Mouse (Mus musculus) frontal cortex, postnatal 14 days (tissue): ENCODE measurements at regions not wholly inside any gene's neighbourhood (a gene's known extent, or its start where the extent isn't known, plus 50 kb on each side); places are given as distances from the start of the nearest gene placed in this dataset.

ENCODE experiments used
- DNase-seq, 2 experiments: peaks; one replicate each; pipeline ENCODE4 v3.0.0; 2022; ENCODE audit warnings: low spot score in 2 of 2

GRCm38 (mm10) chr3:52158788-52159260, 53.9 kb upstream of the Maml3 start:
- no peak for DNase-seq

GRCm38 (mm10) chr3:52161688-52162087, 56.8 kb upstream of the Maml3 start:
- no peak for DNase-seq

- no peak for DNase-seq
These were observed 59.1 kb upstream of the Maml3 start for GRCm38 (mm10) chr3:52163990-52164389.

DNA sequence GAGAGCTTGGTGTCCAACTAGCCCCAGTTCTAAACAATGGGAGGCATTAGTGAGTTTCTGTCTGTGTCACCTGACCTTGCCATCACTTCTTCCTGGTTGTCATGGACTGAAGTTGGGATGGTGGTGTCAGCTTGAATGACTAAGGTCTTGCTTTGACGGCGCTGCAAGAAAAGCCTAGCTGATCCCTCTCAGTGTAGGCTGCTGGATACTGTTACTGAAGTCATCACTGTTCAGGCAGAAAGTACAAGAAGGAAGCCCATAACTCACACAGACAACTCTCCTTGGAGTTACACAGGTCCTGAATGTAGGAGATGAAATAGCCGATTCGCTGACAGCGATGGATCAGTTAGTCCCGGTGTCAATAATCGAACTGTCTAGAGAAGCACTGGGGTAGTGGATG, 62.5 kb upstream of the Maml3 start:
- DNase-seq, result no peak

DNA sequence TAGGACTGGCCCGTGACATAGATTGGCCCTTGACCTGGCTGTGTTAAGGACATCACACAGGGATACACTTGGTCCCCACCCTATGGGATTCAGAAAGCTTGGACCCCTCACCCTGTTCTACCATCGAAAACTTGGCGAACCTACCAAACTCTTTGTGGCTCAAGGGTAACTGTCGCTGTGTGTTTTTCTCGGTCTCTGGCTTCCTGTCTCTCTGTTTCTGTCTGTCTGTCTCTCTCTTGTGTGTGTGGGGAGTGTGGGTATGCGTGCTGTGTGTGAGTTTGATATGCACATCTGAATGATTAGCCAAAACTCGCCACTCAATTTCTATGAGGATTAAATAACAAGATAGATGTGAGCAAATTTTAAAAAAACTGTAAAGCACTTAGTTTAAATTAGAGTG, 66.0 kb upstream of the Maml3 start:
- DNase-seq, result no peak

DNA sequence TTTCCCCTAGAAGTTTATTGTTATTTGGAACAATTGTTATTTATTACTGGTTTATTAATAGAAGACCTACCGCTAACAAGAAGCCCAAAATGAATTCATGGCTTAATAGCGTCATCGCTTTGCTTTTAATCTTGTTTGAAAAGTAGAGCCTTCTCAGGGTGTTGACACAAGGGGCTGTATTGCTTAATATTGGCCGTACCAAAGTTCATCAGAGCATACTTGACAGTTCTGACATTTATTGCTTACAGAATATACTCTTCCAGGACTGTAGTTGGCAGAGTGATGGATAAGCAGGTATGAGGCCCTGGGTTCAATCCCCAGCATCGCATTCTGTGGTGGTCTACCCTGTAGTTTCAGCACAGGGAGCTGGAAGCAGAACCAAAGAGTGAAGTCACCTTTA, 66.4 kb upstream of the Maml3 start:
- no peak for DNase-seq

DNA sequence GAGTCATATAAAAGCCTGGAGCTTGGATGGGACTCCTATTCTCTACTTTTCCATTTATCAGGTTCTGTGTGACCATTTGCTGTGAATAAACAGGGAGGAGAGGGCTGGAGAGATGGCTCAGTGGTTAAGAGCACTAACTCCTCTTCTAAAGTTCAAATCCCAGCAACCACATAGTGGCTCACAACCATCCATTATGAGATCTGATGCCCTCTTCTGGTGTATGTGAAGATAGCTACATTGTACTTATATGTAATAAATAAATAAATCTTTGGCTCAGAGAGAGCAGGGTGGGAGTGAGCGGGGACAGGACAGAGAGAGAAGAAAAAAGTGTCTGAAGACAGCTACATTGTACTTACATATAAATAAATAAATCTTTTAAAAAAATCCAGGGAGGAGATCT, 68.6 kb upstream of the Maml3 start:
- no peak for DNase-seq

- no peak for DNase-seq
These were observed 71.2 kb upstream of the Maml3 start for GRCm38 (mm10) chr3:52176108-52176507.

DNA sequence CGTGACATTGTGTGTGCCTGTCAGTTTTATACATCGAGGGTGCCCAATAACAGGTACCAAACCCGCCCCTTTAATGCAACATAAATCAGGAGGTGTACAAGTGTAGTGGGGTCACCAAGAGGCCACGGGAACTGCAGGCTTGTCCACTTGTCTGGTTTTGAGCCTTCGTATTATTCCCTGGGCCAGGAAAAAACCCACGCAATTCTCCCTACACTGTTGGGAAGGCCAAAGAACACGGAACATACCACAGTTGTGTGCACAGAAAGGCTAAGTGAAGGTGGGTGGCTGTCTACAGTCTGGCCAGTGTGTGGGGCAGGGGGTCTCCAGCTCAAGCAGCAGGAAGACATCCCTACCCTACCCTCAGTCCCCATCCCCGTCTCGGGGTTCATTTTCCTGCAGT, 74.0 kb upstream of the Maml3 start:
- no peak for DNase-seq

GRCm38 (mm10) chr3:52179686-52180085, 74.8 kb upstream of the Maml3 start:
- peak; percentile 53 to 65 for DNase-seq

DNA sequence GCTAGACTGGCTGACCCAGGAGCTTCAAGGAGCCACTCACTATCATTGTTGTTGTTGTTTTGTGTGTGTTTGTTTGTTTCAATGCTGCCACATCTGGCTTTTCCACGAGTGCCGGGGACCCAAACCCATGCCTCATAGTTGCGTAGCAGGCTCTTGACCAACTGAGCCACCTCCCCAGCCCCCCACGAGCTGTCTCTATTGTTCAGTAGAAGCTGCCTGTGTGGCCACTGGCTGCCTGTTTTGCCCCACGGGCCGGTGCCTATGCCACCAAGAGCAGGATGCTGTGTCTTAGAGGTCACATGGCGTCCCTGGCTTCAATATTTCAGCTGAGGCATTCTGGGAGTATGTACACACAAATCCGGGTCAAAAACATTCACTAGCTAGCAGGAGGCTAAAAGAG, 75.4 kb upstream of the Maml3 start:
- no peak for DNase-seq

DNA sequence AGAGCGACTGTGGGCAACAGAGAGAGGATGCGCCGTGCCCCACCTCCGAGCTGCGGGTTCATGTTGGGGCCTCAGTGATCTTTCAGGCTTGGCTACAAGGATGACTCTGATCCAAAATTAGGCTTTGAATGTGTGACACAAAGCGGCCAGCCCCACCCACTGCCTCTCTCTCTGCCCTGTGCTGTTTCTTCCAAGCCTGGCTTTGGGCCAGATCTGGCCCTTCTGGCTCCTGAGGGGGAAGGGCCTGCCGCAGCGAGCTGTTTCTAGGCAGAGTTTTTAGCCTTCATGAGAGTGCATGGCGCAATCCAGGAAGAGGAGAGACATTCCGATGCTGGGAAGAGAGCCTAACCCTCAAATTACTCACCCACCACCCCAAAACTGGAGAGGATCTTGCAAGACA, 75.9 kb upstream of the Maml3 start:
- peak in 1 of 2 experiments; percentile 37 for DNase-seq

DNA sequence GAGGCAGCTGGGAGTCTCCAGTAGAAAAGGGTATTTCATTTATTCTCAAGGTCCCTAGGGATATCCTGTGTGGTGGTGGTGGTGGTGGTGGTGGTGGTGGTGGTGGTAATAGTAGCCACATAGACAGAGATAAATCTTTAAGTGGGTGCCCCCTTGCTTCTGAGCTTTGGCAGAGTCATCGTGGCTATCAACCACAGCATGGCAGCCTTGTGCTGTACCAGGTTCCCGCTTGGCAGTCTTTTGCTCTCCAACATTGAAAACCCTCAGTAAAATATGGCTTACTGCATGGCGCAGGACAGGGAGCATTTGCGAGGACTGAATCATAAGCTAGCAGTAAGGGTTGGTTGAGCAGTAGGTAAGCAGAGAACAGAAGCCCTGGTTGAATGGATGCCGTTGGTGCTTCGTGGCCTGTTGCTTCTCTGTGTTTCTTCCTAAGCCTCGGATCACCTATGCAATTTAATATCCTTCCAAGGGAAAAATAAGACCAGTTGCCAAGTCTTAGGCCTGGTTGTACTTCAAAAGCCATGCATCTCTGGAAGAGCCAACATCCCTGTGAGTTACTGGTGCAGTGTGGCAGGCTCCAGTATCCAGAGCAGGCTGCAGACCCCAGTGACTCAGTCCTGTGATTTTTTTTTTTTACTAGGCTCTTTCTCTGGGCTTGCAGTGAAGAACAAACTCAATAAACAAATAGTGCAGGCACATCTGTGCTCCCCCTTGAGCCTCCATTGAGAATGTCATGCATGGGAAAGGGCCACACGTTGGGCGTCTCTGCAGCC, 76.6 kb upstream of the Maml3 start:
- DNase-seq, result no peak

DNA sequence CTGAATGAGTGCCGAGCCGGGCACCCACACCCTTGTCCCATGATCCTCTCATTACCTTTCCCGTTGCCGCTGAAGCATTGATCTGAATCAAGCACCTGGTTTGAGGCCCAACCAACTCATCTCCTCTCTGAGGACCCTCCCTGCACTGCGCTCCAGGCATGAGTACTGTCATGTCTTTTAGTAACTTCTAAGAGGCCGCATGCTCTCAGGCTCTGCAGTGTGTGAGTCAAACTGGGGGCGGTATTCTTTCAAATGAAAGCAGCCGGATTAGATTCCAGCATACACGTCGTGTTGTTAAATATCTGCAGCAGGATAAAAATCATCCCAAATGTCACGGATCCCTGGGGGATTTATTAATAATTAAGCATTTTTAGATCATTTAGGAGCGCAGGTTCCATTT, 79.4 kb upstream of the Maml3 start:
- DNase-seq, result no peak

- DNase-seq, result no peak
These were observed 80.5 kb upstream of the Maml3 start for GRCm38 (mm10) chr3:52185351-52185750.

DNA sequence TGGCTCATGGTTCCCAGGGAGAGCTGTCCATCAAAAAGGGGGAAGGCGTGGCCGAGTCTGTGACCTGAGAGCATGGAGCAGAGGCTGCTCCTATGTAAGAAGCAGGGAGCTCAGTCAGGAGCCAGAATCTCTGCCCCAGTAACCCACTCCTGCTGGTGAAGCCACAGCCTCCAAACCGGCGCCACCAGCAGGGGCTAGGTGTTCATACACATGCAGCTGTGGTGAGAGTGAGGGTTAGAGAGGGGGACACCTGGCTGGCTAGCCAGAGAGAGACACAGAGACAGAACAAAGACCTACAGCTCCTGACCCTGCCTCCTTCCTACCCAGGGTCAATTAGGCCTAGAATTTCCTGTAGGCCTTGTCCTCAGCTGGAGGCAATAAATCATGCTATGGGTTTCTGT, 80.7 kb upstream of the Foxo1 start:
- DNase-seq, result no peak

- DNase-seq, result no peak
These were observed 79.8 kb upstream of the Foxo1 start for GRCm38 (mm10) chr3:52188303-52188702.

DNA sequence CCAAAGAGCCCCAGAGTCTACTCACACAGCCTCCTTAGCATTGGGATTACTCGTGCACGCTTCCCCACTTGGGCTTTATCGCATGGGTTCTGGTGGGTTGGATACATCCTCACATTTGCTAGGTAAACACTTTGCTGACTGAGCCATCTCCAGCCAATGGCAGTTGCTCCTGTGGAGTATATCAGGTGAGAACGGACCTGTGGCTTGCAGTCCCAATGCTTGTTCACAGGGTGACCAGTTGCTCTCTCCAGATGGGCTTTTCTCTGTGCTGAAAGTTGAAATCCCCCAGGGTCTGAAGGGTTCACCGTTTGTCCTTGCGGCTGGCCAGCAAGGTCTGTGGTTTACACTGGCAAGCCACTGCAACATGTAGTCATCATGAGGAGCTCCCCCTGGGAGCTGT, 79.1 kb upstream of the Foxo1 start:
- DNase-seq, result no peak

DNA sequence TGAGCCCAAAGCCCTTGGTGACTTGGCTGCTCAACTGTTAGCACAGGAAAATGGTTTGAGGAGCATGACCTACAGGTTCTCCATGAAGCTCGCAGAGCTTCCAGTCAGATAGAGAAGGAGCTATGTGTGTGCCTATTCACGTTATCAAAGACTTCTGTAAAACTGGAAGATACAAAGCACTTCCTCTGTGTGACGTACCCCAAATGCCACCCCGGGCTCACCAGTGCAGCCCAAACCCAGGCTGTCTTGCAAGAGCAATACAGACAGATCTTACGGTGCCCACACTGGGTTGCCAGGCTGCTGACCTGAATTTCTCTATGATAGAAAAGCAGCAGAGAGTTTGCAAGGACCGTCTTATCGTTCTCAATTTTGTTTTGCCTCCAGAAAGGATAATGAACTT, 78.1 kb upstream of the Foxo1 start:
- no peak for DNase-seq

DNA sequence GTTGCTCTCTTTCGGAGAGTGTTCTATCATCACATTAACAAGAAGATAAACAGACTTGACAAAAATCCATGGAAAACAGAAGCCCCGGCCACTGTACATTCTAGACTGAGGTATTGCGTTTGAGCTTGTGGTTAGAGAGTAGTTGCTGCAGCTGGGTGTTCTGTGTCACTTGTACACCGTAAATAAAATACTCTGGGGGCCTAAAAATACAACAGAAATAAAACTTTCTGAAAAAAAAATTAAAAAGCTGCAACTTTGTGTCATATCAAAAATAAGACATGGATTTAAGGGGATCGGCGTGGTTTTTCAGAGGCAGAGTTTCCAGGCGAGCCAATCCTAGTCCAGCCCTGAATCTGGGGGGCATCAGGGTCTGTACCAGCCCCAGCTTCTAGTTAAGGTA, 75.1 kb upstream of the Foxo1 start:
- no peak for DNase-seq

- no peak for DNase-seq
These were observed 73.9 kb upstream of the Foxo1 start for GRCm38 (mm10) chr3:52194216-52194615.

DNA sequence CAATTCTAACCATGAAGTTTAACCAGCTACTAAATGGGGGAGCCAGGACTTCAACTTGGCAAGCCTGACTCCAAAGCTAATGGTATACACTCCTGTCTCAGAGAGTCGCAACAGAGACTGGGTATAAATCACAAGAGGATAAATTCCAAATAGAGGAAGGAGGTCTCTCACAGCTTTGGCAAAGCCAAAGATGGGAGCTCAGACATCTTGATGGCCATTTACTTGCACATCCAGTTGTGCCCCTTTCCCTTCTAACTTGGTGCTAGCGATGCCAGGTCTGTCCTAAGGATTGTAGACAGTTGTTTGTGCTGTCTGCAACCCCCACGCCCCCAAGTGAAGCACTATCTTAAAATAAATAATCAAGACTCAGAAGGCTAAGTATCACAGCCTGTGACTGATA, 72.7 kb upstream of the Foxo1 start:
- no peak for DNase-seq

DNA sequence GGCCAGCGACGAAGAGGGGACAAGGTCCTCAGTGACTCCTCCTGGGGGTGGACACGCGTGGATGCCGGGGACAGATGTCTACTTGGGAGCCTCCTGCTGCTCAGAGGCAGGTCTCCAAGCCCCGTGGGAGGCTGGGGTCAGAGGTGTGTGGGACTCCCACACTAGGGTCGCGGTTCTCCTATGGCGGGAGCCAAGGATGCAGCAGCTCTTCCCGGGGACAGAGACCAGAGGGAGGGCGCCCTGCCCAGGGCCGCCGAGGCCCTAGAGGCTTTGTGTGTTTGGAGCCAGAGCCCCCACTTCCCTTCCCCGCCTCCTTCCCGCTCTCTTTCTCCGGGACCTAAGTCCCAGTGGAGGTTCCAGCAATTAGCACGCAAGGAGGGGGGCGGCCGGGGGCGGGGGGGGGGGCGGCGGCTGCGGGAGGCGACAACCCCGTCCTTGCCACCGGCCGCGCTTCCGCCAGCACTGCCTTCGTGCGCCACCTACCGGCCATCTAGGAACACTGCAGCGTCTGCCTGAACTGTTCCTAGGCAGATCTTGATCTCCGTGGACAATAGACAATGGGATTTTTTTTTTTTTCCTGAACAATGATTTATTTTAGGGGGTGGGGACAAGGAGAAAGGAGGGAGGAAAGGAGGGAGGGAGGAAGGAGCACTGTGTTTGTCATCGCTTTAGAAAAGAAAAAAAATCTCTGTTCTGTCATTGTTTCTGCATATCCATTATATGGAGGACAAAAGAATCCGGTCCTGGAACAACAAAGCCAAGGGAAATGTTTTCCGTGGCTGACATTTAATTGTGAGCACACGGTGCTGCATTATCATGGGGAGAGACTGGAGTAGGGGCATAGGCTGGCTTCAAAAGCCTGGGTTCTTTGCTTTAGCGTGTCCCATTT, 71.8 kb upstream of the Foxo1 start:
- peak; percentile 40 to 66 for DNase-seq
